Mouse (Mus musculus) CH12.LX (cell line): ENCODE measurements around the gene Bmp6. TPM values are rescaled to one million over a fixed set of nuclear protein-coding genes. Genes with fewer than 3 reads are reported as not detected.
A peak's percentile ranks its signal among the peaks of the same experiment; 100 is the strongest.

Experiments
- DNase-seq: peaks from one replicate; pipeline ENCODE4 v3.0.0-alpha.2; 2013; ENCODE audit errors: extremely low read depth
- H3K27ac ChIP-seq: 2 replicates; pipeline ENCODE4 v1.5.1; 2012; ENCODE audit warnings: low read depth, mild to moderate bottlenecking, control low read depth, moderate library complexity; ENCODE audit not compliant: insufficient read depth
- H3K27me3 ChIP-seq: replicated peaks from 2 replicates; pipeline ENCODE3; 2012; ENCODE audit warnings: inconsistent platforms
- H3K36me3 ChIP-seq, 2 experiments: replicated peaks in 1 of 2; 2 replicates each; pipeline versions ENCODE3 to v1.6.1; 2012; ENCODE audit warnings: inconsistent platforms in 1 of 2, low read length in 1 of 2, mild to moderate bottlenecking in 1 of 2, mixed read lengths in 1 of 2, moderate library complexity in 1 of 2; ENCODE audit not compliant: control insufficient read depth in 1 of 2, insufficient read depth in 1 of 2
- H3K4me1 ChIP-seq, 2 experiments: 2 replicates each; pipeline ENCODE4 v1.6.1; 2012; ENCODE audit warnings: inconsistent platforms in 1 of 2, moderate library complexity in 1 of 2; ENCODE audit not compliant: insufficient read depth in 2 of 2, control insufficient read depth in 1 of 2
- H3K4me2 ChIP-seq: 2 replicates; pipeline ENCODE4 v1.6.1; 2012; ENCODE audit warnings: low read depth, mild to moderate bottlenecking, control low read depth; ENCODE audit not compliant: poor library complexity, insufficient read depth, severe bottlenecking
- H3K4me3 ChIP-seq, 3 experiments: fragments of 150-350 bp in 1 of 3; sonication (generic) in 1 of 3; replicated peaks in 1 of 3; 2 replicates each; pipeline versions ENCODE3 to v1.5.1; 2011 to 2012; ENCODE audit warnings: low read depth in 2 of 3, low read length in 2 of 3, mild to moderate bottlenecking in 2 of 3, moderate library complexity in 2 of 3, control low read depth in 1 of 3, improper control_type of control experiment in 1 of 3, inconsistent platforms in 1 of 3, mixed read lengths in 1 of 3; ENCODE audit not compliant: poor library complexity in 1 of 3
- H3K79me2 ChIP-seq: replicated peaks from 2 replicates; pipeline ENCODE4 v1.6.1; 2012; ENCODE audit warnings: mild to moderate bottlenecking, moderate library complexity; ENCODE audit not compliant: control insufficient read depth, poor library complexity, insufficient read depth, severe bottlenecking; ENCODE audit errors: extremely low read depth
- H3K9ac ChIP-seq: 2 replicates; pipeline ENCODE4 v1.6.1; 2012; ENCODE audit warnings: low read depth, mild to moderate bottlenecking, control low read depth, moderate library complexity; ENCODE audit not compliant: insufficient read depth
- H3K9me3 ChIP-seq: replicated peaks from 2 replicates; pipeline ENCODE3; 2012; ENCODE audit warnings: low read length, inconsistent platforms, mixed read lengths
- BHLHE40 ChIP-seq: IDR thresholded peaks from 2 replicates; pipeline ENCODE4 v1.6.1; 2011; ENCODE audit warnings: mild to moderate bottlenecking, low read depth, low read length, improper control_type of control experiment
- E2F4 ChIP-seq: IDR thresholded peaks from 2 replicates; pipeline ENCODE4 v1.6.1; 2011; ENCODE audit warnings: low read depth, low read length, improper control_type of control experiment; ENCODE audit not compliant: insufficient replicate concordance
- ELF1 ChIP-seq: IDR thresholded peaks from 2 replicates; pipeline ENCODE4 v1.6.1; 2014; ENCODE audit warnings: low read depth, mild to moderate bottlenecking, inconsistent platforms, low read length, improper control_type of control experiment
- JUN ChIP-seq: IDR thresholded peaks from 2 replicates; pipeline ENCODE4 v1.6.1; 2011; ENCODE audit warnings: low read depth, mild to moderate bottlenecking, low read length, improper control_type of control experiment, moderate library complexity; ENCODE audit not compliant: insufficient read depth
- JUND ChIP-seq: conservative IDR thresholded peaks from 2 replicates; pipeline ENCODE4 v1.6.1; 2011; ENCODE audit warnings: low read depth, low read length, improper control_type of control experiment
- MAFK ChIP-seq: IDR thresholded peaks from 2 replicates; pipeline ENCODE4 v1.6.1; 2011; ENCODE audit warnings: low read length, improper control_type of control experiment; ENCODE audit not compliant: insufficient replicate concordance
- MAX ChIP-seq: IDR thresholded peaks from 2 replicates; pipeline ENCODE4 v1.6.1; 2011; ENCODE audit warnings: low read length, improper control_type of control experiment
- MAZ ChIP-seq: IDR thresholded peaks from 2 replicates; pipeline ENCODE4 v1.6.1; 2012; ENCODE audit warnings: low read depth, mild to moderate bottlenecking, inconsistent platforms, low read length, improper control_type of control experiment, moderate library complexity
- MYC ChIP-seq: IDR thresholded peaks from 2 replicates; pipeline ENCODE4 v1.6.1; 2011; ENCODE audit warnings: low read depth, mild to moderate bottlenecking, improper control_type of control experiment, low read length
- NELFE ChIP-seq: IDR thresholded peaks from 2 replicates; pipeline ENCODE4 v1.6.1; 2011; ENCODE audit warnings: low read depth, low read length, improper control_type of control experiment
- NRF1 ChIP-seq: IDR thresholded peaks from 2 replicates; pipeline ENCODE4 v1.6.1; 2014; ENCODE audit warnings: low read depth, mild to moderate bottlenecking, inconsistent platforms, low read length, improper control_type of control experiment, moderate library complexity
- RAD21 ChIP-seq: IDR thresholded peaks from 2 replicates; pipeline ENCODE4 v1.6.1; 2011; ENCODE audit warnings: low read depth, mild to moderate bottlenecking, low read length, improper control_type of control experiment, moderate library complexity
- RCOR1 ChIP-seq: conservative IDR thresholded peaks from 2 replicates; pipeline ENCODE4 v1.6.1; 2012; ENCODE audit warnings: low read depth, mild to moderate bottlenecking, inconsistent platforms, low read length, improper control_type of control experiment
- SIN3A ChIP-seq: IDR thresholded peaks from 2 replicates; pipeline ENCODE4 v1.6.1; 2012; ENCODE audit warnings: low read length, improper control_type of control experiment, inconsistent platforms
- SMC3 ChIP-seq: IDR thresholded peaks from 2 replicates; pipeline ENCODE4 v1.6.1; 2011; ENCODE audit warnings: low read depth, low read length, improper control_type of control experiment
- TBP ChIP-seq: conservative IDR thresholded peaks from 2 replicates; pipeline ENCODE4 v1.6.1; 2011; ENCODE audit warnings: low read depth, low read length, improper control_type of control experiment
- TCF12 ChIP-seq: IDR thresholded peaks from 2 replicates; pipeline ENCODE4 v1.6.1; 2014; ENCODE audit warnings: low read depth, mild to moderate bottlenecking, inconsistent platforms, low read length, improper control_type of control experiment
- UBTF ChIP-seq: IDR thresholded peaks from 2 replicates; pipeline ENCODE4 v1.6.1; 2012; ENCODE audit warnings: low read depth, mild to moderate bottlenecking, inconsistent platforms, low read length, improper control_type of control experiment, moderate library complexity
- USF2 ChIP-seq: conservative IDR thresholded peaks from 2 replicates; pipeline ENCODE4 v1.6.1; 2011; ENCODE audit warnings: low read depth, low read length, improper control_type of control experiment
- ZC3H11A ChIP-seq: IDR thresholded peaks from 2 replicates; pipeline ENCODE4 v1.6.1; 2012; ENCODE audit warnings: low read depth, mild to moderate bottlenecking, inconsistent platforms, low read length, improper control_type of control experiment
- ZMIZ1 ChIP-seq: IDR thresholded peaks from 2 replicates; pipeline ENCODE4 v1.6.1; 2012; ENCODE audit warnings: low read depth, mild to moderate bottlenecking, inconsistent platforms, low read length, improper control_type of control experiment
- dilution Hi-C: fragments of 300-500 bp; cut with MboI; formaldehyde crosslinking; loops from 2 replicates; pipeline ENCODE4 v1.14.3; 2020; ENCODE audit warnings: low sequenced_read_pairs; ENCODE audit not compliant: extremely low pct_unique_long_range_greater_than_20kb, extremely low pct_ligation_motif_present
- in situ Hi-C: fragments of 300-500 bp; cut with MboI; formaldehyde crosslinking; loops from 3 replicates; pipeline ENCODE4 v1.14.3; 2019; ENCODE audit warnings: low sequenced_read_pairs, low pct_ligation_motif_present, low pct_unique_long_range_greater_than_20kb, mixed read lengths
- polyA plus RNA-seq: library from polyadenylated mRNA; unstranded; fragments of >175 nt; gene quantifications from 2 replicates; pipeline ENCODE4 v1.2.1, GENCODE M21; 2012; ENCODE audit warnings: low read depth; ENCODE audit not compliant: insufficient read length
- total RNA-seq, 2 experiments: library from RNA; depleted of rRNA; stranded (reverse); fragments of 300-350 nt in 1 of 2; fragments of >200 nt in 1 of 2; gene quantifications; 2 replicates each; pipeline ENCODE4 v1.2.3; 2012 to 2014

Gene Bmp6
- total and polyA plus RNA-seq, 3 experiments, result 0.16 to 3.5 (median 0.77) TPM

DNA sequence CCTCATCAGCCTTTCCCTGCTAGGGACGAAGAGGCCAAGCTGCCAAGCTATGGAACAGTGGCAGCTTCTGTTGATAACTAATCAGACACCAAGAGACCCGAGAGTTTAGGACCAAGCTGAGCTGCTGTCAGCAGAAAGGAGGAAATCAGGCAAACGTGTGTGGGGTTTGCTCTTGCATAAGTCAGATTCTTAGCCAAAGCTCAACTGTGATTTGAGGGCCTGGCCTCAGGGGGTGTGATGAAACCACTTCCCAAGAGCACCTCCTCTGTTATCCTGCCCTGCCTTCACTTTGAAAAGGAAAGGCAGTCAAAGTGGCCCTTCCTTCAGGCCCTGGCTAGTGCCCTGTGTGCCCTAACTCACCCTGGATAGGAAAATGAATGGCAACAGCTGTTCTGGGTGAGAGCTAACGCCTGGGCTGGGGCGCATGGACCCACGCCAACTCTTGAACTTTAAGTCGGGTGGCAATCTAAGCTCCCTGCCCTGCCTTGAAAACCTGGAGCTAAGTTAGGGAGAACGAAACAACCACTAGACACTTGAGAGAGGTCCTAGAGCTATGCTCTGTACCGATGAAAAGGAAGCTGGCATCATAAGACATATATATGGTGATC is 183.9 kb downstream of the Bmp6 start, which contains the start of gene Txndc5:
Gene Txndc5, minus strand, starts transcription at position 138 of the 608 bp plus-strand sequence.
- in situ Hi-C loops (no loop called here), dilution Hi-C loops (no loop called here)
- H3K27ac ChIP-seq, result peak within 1 kb of the TSS; percentile 50
- peaks cover 5 to 23% of the 10 kb centered on the region in 2 experiments for H3K36me3 ChIP-seq
- no peak for DNase-seq
- H3K9ac ChIP-seq, result peak within 1 kb of the TSS; percentile 93
- TF ChIP-seq RCOR1 (no peak), MAZ (no peak), ZMIZ1 (no peak), ZC3H11A (no peak), NRF1 (no peak), ELF1 (no peak), JUND (no peak), TCF12 (no peak), NELFE (no peak), SMC3 (no peak), BHLHE40 (no peak), MAFK (no peak), SIN3A (no peak), MAX (no peak)
- peak within 1 kb of the TSS; percentile 87 to 93 (median 89) for H3K4me3 ChIP-seq
- H3K27me3 ChIP-seq, result no peaks in the 10 kb centered on the region
- peak within 1 kb of the TSS; percentile 93 for H3K4me2 ChIP-seq
- peaks cover 39% of the 10 kb centered on the region for H3K79me2 ChIP-seq
- peaks cover 13 to 41% of the 10 kb centered on the region in 2 experiments for H3K4me1 ChIP-seq
- H3K9me3 ChIP-seq, result peaks cover 11% of the 10 kb centered on the region

DNA sequence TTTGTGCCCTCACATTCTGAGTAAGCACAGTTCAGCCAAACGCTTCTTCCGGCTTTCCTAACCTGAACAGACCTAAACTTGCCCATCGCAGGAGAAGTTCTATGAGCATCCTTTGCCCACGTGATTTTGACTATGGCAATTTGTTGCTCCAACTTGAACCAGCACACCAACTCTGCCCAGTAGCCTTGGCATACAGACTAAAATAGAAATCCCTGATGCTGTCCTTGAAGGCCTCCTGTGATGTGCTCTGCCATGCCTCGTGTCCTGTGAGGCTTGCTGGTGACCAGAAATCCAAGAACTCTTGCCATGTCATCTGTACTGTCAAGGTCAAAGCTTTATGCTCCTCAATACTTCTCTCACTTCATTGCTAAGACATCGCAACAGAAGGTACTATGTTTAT is 184.7 kb downstream of the Bmp6 start:
- peaks cover 5% of the 10 kb centered on the region for H3K9me3 ChIP-seq
- no peak overlapping the region for H3K4me3 ChIP-seq
- H3K27me3 ChIP-seq, result no peaks in the 10 kb centered on the region
- dilution Hi-C loops, result no loop called here
- peaks cover 13 to 33% of the 10 kb centered on the region in 2 experiments for H3K4me1 ChIP-seq
- H3K9ac ChIP-seq, result no peak overlapping the region
- peaks cover 5 to 15% of the 10 kb centered on the region in 2 experiments for H3K36me3 ChIP-seq
- no peak for DNase-seq
- H3K27ac ChIP-seq, result no peak overlapping the region
- in situ Hi-C loops, result no loop called here
- peaks cover 32% of the 10 kb centered on the region for H3K79me2 ChIP-seq
- TF ChIP-seq BHLHE40 (no peak), UBTF (no peak), SMC3 (no peak), MAX (no peak), RAD21 (no peak), USF2 (no peak), TCF12 (no peak), MYC (no peak), E2F4 (no peak), SIN3A (no peak), TBP (no peak), JUN (no peak)
- H3K4me2 ChIP-seq, result no peak overlapping the region
